Mouse (Mus musculus): Measurements from ENCODE around the gene Ihh. TPM values are rescaled to one million over a fixed set of nuclear protein-coding genes. Genes with fewer than 3 reads are reported as not detected.

Gene Ihh
- total RNA-seq, 2 experiments from 2014 or later = not detected

DNA sequence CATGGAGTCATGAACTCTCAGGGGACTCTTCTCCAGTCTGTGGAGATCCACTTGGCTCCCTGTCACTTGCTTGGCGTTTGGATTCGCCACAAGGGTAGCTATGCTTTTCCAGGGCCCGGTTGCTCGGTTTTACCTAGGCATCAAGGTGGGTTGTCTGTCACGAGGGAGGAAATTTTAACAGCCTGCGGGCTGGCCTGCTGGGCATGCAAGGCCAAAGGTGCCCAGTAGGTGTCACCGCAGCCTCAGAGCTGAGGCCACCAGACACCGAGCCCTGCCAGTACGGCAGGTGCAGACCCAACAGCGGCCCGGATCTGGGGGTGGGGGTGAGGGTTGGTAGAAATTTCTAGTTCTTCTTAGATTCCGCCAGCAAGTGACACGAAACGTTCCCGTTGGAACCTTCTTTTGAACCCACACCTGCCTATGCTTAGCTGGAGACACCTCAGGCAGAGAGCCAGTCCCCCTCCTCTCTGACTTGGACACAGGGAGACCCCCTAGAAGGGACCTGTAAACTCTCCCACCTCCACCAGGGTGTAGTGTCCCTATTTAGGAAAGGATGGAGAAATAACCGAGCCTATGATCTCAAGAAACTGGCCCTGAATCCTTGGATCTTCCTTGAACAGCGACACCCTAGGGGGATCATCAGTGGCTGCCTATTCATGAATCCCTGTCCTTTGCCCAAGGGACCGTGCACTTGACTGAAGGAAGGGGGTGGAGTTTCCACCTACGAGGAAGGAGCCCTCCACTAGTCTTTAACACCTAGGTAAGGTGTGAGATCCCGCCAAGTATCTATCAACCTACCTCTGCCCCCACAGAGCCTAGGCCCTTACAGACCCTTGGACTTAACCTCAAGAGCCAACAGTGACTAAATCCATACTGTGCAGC, 2.4 kb downstream of the Ihh start:
- peak; percentile 63 for ATAC-seq (replicated peaks; ENCODE audit: low FRiP score, low TSS enrichment, poor library complexity, severe bottlenecking)

DNA sequence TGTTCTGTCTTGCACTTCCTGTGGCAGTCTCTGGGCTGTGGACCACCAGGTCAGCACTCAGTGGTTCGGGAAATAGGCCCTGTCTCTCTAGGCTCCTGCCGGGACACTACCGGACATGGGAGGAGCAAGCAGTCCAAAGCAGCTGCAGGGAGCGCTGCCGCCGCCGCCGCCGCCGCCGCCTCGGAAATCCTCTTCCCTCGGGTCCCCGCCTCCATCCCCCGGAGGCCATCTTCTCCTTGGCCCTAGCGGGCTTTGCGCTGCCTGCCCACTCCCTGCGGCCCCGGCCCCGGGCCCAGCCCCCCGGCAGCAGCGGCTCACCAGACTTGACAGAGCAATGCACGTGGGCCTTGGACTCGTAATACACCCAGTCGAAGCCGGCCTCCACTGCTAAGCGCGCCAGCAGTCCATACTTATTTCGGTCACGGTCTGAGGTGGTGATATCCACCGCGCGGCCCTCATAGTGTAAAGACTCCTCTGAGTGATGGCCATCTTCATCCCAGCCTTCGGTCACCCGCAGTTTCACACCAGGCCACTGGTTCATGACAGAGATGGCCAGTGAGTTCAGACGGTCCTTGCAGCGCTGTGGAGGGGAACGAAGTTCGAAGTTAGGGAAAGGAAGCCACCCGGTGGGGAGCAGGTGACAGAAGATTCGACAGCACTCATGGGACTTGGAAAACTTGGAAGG, 3.3 kb downstream of the Ihh start:
- no peak for ATAC-seq (replicated peaks; ENCODE audit: low FRiP score, low TSS enrichment, poor library complexity, severe bottlenecking)

DNA sequence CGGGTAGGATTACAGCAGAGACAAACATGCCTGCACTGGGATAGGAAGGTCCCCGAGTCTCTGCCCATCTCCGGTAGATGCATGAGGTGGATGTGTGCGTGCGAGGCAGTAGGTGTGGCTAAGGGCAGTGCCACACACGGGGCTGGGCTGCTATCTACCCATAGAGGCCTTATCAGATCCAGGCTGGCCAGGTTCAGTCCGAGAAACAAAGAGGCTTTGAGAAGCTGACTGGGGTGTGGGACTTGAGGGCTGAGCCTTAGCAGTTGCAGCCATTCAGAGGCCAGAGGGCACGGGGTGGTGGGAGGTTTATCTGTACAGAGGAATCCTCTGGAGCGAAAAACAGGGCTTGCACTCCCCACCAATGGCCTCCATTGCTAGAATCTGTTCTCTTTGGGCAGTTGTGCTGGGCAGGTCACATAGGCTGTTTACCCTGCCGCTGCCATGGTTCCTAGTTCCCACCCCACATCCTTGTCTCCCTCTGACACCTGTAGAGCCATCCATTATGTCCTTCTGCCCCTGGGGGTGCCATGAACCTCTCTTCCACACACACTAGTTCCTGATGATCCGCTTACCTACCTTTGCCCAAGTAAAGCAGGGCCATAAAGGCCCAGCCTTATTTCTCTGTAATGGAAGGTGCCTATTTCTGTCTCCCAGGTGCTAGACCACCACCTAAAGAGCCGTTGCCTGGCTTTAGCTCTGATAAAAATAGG, 9.7 kb downstream of the Ihh start:
- no peak for ATAC-seq (replicated peaks; ENCODE audit: low FRiP score, low TSS enrichment, poor library complexity, severe bottlenecking)

DNA sequence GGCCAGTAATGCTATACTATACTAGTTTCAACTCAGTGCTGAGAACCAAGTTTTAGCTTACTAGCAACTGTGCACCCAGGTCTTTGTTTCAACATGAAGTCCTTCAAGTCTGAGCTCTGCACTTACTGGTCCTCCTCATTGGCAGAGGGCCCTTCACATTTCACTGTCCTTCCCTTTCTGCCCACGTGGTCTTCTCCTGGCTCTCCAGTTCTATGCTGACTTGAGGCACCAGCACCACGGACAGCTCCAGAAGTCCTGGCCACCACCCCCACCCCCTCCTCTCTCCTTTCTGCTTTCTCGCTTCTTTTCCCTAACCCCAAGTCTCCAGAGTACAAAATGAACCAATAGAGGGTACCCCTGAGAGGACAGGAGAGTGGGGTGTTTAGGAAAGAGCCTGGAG, 11.7 kb downstream of the Ihh start:
- ATAC-seq (replicated peaks; ENCODE audit: low FRiP score, low TSS enrichment, poor library complexity, severe bottlenecking) = no peak

DNA sequence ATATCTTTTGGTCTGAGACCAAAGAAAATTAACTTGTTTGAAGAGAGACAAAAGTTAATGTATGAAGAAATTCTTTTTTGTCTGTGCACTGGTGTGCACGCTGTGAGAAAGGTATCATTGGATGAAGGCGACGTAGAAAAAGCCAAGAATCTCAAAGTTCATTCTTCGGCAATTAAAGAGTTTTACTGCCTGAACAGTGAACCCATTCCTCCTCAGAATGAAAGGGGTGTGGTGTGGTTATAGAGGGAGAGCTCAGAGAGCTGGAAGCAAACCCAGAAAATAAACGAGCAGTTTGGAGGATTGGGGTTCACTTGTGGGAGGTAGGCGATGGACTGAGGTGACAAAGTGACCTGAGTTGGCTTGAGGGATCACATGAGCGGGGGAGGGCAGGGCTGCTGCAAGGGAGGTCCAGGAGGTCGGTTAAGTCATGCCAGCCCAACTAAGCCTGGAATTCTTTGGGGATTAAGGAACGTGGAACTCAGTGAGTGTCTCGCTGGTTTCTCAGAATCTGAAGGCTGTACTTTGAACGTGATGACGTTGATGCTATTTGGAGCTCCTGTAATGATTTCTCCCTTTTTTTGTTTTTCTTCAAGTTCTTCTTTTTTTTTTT, 15.1 kb downstream of the Ihh start:
- ATAC-seq (replicated peaks; ENCODE audit: low FRiP score, low TSS enrichment, poor library complexity, severe bottlenecking) = no peak

DNA sequence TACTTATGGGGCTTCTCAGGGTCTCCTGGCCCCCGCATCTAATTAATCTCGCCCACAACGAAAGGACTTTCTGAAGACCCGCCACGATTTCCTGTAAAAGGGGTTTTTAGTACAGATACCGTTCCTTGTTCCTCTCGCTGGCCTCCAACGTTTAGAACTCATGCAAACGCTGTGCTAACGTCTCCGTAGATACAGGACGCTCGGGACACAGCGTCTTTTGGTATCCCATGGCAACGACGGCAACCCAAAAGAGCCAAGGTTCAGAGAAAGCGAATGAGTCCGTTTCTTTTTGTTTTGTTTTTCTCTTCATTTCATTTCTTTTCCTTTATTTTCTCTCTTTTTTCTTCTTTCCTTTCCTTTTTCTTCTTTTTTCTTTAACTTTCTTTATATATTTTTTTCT, 16.1 kb downstream of the Ihh start, which contains the start of gene Cfap65:
TSS of gene Cfap65 (minus strand) at position 198 of the 400 bp plus-strand sequence.
- no peak for ATAC-seq (replicated peaks; ENCODE audit: low FRiP score, low TSS enrichment, poor library complexity, severe bottlenecking)

DNA sequence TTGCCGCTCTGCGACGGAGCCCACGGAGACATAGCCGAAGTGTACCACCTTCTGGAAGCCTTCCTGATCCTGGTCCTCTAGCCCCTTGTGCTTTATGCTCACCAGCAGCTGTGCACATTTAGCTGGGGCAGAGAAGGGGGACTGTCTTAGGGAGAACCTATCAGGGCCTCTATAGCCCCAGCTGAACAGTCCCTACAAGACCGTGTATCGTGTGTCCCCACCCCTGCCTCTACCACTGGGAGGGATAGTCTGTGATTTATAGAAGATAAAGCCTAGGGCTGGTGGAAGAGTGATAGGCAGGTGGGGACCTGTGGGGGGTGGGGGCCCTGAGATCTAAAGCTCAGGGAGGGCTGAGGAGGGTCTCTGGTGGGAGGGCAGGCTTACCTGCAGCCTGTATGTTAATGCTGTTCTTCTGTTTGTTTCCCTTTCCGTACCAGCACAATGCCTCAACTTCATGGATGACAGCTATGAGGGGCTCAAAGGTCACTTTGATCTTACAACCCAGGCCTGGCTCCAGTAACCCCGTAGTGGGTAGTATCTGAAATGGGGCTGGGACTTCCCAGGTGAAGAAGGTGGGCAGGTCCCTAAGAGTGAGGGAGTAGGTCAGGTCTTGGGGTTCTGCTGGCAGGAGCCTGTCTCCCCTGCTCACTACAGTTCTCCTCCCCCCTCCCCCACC, 23.7 kb downstream of the Ihh start:
- ATAC-seq (replicated peaks; ENCODE audit: low FRiP score, low TSS enrichment, poor library complexity, severe bottlenecking) = no peak

DNA sequence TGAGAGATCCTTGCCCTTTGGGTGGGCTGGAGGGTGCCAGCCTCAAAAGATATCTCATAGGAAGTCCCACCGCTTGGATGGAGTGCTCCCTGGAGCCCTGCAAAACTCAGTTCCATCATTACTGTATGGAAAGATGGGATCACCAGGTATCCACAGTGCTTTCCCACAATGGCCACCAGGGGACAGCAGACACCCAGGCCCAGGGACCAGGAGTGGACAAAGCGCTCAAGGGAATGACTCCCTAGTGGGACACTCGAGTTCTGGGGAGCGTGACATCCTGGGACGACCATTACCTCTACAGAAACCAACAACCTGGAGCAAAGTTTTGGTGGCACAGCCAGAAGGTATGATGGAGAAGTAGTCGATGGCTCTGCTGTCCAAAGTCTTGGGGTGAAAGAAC, 24.8 kb downstream of the Ihh start:
- 0 out of 2 replicates have a peak, but pooled peaks have one; percentile 70 for ATAC-seq (replicated peaks; ENCODE audit: low FRiP score, low TSS enrichment, poor library complexity, severe bottlenecking)

DNA sequence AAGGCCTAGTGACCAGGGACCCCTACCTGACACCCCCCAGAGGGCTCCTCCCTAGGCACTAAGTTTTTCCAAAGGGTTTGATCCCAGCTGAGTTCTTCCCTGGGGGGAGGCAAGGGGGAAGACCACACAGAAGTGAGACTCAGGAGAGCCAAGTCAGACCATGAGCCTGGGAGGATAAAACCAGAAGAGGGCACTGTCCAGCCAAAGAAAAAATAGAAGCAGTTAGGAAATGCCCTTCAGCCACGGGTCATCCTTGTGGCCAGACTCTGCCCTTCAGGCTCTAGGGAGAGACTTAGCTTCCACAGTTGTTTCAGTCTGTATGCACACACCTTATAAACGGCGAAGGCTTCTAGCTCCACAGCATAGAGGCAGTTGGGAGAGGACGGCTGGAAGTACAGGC, 27.0 kb downstream of the Ihh start:
- no peak for ATAC-seq (replicated peaks; ENCODE audit: low FRiP score, low TSS enrichment, poor library complexity, severe bottlenecking)

DNA sequence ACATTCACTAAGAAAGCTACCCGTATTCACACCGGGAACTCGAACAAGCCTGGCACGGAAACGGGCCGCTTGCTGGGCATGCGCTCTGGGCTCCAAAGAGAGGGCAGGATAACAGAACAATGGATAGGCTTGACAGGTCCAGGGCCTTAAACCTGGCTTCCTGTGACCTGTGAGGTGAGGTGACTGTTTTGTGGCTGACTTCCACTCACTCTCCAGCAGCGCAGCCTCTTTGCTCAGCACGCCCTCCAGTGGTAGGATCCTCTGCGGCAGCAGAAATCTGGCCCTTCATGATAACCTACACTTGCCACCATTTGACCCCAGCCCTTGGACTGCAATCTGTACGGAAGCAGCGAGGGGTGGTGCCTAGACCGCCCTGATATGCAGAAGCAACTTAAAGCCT, 35.8 kb downstream of the Ihh start:
- 0 out of 2 replicates have a peak, but pooled peaks have one; percentile 57 for ATAC-seq (replicated peaks; ENCODE audit: low FRiP score, low TSS enrichment, poor library complexity, severe bottlenecking)

DNA sequence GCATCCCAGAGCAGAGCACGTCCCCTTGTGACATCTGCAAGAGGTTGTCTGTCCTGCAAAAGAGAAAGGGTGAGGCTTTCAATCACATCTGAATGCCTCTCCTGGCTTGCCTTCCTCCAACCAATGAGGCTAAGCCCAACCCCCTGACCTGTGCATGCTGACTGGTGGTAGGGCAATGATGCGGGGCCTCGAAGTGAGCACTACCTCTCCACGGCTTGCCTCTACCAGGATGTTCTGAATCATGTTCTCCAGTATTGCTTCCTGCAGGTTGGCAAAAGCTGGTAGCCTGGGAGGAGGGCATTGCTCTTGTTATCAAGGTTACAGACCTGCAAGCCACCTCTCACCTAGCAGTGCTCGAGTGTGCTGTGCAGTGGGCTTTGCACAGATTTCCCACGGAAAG, 49.3 kb downstream of the Ihh start:
- ATAC-seq (replicated peaks; ENCODE audit: low FRiP score, low TSS enrichment, poor library complexity, severe bottlenecking) = no peak

DNA sequence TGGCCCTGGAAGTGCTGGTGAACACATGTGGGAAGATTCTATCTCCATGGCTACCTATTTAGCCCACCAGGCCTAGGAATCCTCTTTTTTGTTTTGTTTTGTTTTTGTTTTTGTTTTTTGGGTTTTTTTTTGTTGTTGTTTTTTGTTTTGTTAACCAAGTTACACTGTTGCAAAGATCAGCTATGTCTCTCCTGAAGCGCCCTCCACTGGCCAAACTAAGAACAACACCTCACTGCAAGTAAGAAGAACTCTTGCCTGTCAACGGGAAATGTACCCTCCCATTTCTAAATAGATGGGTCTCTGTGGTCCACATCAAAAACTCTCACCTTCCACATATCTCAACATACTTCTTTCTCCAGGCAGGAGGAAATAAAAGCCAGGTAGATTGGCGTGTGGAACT, 49.8 kb downstream of the Ihh start:
- ATAC-seq (replicated peaks; ENCODE audit: low FRiP score, low TSS enrichment, poor library complexity, severe bottlenecking) = no peak

DNA sequence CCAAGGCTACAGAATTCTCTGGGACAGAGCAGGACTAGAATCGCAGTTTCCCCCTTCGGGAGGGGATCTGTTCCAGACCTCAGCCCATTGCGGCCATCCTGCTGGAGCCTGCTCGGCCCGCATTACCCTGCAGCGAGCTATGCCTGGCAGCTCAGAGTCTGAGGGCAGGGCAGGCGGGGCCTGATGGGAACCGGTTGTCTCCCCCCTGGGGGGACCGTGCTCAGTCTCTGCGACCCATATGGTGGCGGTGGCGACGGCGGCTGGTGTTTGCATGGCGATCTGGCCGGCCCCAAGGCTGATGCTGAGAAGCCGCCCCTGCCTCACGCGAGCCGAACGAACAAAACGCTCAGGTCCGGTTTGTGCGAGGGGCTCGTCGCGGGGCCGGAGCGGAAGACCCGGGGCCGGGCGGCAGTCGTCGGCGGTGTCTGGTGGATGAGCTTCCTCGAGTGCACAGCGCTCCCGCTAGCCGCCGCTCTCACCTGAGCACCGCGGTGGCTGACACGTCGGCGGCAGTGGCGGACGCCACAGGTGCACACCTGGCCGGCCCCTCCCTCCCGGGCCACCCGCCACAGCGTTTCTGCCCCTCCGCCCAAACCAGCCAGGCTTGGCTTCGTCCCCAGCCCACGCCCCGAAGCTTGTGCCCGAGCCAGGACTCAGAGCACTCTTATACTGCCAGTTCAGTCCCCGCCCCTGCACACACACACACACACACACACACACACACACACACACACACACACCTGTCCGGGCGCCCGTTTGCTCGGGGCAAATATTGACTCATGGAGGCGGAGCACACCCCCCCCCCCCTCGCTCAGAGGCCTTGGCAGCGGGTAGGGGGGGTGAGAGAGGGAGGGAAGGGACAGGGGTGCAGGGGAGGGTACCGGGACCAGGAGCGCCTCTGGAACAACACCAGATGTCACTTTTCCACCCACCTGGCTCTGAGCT, 50.9 kb downstream of the Ihh start:
- ATAC-seq (replicated peaks; ENCODE audit: low FRiP score, low TSS enrichment, poor library complexity, severe bottlenecking) = no peak

DNA sequence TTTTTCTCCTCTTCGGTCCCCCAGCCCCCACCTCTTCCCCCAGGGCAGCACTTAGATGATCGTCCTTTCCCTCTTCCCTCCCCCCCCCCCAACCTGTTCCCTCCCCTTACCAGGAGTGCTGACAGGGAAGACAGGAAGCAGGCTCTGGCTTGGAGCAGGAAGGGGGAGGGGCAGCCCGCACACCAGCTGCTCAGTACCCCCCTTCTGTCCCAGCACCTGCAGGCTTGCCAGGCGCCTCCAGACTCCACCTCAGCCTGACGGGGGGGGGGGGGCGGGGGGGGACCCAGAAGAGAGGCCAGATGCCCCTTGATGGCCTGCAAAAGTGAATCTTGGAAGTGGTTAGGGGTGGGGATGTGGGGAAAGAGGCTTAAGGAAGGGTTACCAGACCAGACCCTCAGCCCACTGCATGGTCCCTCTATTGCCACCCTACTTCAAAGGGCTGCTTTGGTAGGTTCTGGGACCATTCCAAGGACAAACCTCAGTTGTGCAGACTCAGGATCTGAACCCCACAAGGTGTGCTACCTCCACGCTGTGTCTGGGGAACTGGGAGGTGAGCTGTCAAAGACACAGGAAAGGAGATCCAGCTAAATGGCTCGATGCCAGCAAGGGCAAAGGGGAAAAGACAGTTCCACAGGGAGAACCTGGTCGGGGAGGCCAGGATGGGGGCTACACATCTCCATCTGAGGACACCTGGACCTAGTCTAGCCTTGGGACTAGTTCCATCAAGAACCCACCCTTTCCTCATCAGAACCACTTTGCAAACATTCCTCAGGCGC, 52.6 kb downstream of the Ihh start:
- ATAC-seq (replicated peaks; ENCODE audit: low FRiP score, low TSS enrichment, poor library complexity, severe bottlenecking) = no peak

DNA sequence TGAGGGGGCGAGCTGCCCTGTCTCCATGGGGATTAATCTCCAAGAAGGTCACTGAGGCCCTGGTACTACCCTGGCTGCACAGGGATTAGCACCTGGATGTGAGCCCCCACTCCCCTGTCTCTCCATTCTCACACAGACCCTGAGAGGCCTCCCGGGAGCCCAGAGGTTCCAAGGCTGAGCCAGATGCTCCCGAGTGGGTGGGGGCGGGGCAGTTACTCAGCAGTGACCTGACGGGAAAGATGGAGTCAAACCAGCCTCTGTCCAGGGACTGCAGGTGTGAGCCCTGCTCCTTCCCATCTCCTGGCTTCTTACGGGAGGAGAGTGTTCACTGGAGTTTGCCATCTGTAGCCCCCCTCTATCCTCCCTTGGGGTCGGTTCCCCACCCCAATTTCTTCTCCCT, 53.5 kb downstream of the Ihh start:
- ATAC-seq (replicated peaks; ENCODE audit: low FRiP score, low TSS enrichment, poor library complexity, severe bottlenecking) = no peak

All from megakaryocyte-erythroid progenitor cell, adult 5-6 weeks (primary cell).